Mouse (Mus musculus) heart, adult 2 months (tissue): ENCODE data around the gene Mgrn1.

Experiments used
- CTCF ChIP-seq: fragments of 200-600 bp; IDR thresholded peaks from 2 replicates; pipeline ENCODE4 v1.8.1; 2022; ENCODE audit warnings: antibody characterized with exemption, mild to moderate bottlenecking, moderate library complexity
- EP300 ChIP-seq: fragments of 200-500 bp; IDR thresholded peaks from 2 replicates; pipeline ENCODE4 v1.6.1; 2011; ENCODE audit warnings: low read depth, low read length, control low read depth; ENCODE audit not compliant: insufficient read depth
- POLR2A ChIP-seq: fragments of 200-500 bp; IDR thresholded peaks from 2 replicates; pipeline ENCODE4 v1.6.1; 2011; ENCODE audit warnings: mild to moderate bottlenecking, low read depth, low read length, control low read depth; ENCODE audit not compliant: insufficient read depth

GRCm38 (mm10) chr16:4892171-4892570 lies 6.1 kb downstream of the Mgrn1 start:
- TF ChIP-seq CTCF (no peak), EP300 (no peak), POLR2A (no peak)
